Mouse (Mus musculus) layer of hippocampus, adult 8-10 months (tissue): ENCODE measurements around the gene Pitx2. TPM values are rescaled to one million over a fixed set of nuclear protein-coding genes. Genes with fewer than 3 reads are reported as not detected.

ENCODE experiments used
- DNase-seq, 2 experiments: peaks; one replicate each; pipeline ENCODE4 v3.0.0; 2022; ENCODE audit warnings: low spot score in 2 of 2
- total RNA-seq, 4 experiments: library from RNA; stranded (reverse); gene quantifications; 2 replicates each; pipeline ENCODE4 v1.2.4; 2022

Pitx2 gene
- total RNA-seq, 4 experiments from 2014 or later, result not detected

DNA sequence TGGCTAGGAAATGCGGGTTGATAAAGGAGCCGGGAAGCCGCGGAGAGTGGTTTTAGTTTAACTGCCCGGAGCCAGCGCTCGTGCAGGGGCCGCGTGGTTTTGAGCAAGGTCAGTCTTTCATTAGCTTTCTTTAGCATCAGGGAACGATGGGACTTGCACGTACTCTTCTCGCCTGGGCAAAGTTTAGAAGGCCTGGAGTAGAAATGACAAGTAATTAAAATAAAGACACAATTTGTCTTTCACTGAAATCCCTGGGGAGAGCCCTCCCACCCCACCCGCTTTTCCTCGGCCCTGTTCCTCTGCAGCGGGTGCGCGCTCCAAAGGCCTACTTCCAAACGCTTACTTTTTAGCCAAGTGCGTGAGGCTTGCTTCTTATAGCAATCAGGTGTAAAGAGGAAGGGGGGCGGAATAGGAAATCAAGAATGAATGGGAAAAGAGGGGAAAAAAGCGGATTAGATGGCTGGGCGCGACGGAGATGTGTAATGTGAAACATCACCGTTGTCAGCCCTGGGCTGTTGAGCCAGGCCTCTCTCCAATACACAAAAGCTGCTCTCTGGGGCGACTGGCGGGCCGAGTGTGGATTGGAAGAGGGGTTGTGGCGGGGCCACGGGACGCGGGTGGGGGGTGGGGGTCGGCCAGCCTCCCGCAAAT is 17.4 kb downstream of the Pitx2 start:
- DNase-seq, result no peak

DNA sequence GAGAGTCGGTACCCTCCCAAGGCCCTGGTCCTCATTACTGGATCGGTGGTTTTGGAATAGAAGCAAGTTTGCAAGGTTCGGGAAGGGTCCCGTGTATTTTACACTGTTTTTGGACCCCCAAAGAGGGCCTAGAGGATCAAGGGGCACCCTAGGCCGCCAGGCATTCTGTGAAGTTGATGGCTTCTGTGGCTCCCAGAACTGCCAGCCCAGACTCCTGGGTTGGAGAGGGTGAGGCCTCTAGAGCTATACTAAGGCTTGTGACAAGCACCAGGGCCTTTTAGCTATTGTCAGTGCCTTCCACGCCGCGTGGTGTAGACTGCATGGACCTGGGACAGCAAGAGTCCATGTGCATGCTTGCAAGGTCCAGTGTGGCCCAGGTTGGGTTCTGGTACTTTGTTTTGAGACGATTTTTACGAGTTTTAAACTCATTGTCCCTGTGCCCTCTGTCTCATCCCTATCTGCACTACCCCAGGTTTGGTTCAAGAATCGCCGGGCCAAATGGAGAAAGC is 18.2 kb downstream of the Pitx2 start:
- no peak for DNase-seq

DNA sequence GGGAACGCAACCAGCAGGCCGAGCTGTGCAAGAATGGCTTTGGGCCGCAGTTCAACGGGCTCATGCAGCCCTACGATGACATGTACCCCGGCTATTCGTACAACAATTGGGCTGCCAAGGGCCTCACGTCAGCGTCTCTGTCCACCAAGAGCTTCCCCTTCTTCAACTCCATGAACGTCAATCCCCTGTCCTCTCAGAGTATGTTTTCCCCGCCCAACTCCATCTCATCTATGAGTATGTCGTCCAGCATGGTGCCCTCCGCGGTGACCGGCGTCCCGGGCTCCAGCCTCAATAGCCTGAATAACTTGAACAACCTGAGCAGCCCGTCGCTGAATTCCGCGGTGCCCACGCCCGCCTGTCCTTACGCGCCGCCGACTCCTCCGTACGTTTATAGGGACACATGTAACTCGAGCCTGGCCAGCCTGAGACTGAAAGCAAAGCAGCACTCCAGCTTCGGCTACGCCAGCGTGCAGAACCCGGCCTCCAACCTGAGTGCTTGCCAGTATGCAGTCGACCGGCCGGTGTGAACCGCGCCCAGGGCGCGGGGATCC is 18.8 kb downstream of the Pitx2 start:
- no peak for DNase-seq

DNA sequence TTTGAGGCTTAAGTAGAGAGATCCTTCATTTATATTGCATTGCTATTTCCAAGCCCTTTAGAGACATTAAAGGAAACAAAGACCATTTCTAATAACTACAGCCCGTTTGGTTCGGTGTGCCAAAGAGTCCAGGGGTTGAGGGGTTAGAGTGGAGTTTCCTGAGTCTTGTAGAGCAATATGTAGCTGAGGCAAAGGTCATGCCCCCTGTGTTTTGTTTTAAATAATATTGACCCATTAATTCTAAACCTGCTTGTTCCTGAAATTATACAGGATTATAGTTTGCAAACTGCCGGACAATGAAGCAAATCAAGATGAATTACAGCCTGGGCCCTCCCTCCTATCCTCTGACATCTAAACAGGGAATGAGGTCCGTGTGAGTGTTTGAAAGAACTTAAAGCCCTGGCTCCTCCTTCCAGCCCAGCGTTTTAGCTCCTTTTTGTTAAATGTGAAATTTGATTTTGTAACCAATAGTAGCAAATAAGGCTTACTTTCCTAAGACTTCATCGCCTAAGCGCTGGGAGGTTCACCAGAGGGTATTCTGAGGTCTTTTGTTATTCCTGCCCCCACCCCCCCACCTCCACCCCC is 20.5 kb downstream of the Pitx2 start:
- no peak for DNase-seq

DNA sequence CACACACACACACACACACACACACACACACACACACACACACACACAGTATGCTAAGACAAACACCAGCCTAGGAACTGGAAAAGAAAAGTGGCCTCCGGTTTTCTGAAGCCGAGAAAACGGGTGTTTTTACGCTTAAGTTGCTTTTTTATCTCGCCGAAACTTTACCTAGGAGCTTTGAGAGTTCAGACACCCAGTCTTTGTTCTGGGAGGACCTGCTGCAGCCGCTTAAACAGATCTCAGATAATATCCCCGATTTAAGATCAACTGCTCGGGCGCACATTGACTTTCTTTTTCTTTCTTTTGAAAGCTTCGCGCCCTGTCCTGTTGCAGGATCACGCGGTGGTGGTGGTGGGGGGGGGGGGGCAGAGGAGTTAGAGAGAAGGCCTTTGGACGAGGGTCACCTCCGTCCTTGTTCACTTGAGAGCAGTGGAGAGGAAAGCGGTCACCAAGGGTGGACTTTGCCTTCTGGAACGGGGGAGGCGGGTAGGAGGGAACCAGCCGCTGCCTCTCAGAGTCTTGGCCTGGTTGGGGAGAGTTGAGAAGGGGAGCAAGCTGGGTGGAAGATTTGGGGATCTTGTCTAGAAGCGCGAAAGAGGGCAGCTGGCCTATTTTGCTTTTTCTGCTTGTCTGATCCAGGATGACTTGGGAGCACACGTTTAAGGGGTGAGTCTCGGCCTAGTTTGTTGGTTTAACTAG is 21.2 kb downstream of the Pitx2 start:
- no peak for DNase-seq

DNA sequence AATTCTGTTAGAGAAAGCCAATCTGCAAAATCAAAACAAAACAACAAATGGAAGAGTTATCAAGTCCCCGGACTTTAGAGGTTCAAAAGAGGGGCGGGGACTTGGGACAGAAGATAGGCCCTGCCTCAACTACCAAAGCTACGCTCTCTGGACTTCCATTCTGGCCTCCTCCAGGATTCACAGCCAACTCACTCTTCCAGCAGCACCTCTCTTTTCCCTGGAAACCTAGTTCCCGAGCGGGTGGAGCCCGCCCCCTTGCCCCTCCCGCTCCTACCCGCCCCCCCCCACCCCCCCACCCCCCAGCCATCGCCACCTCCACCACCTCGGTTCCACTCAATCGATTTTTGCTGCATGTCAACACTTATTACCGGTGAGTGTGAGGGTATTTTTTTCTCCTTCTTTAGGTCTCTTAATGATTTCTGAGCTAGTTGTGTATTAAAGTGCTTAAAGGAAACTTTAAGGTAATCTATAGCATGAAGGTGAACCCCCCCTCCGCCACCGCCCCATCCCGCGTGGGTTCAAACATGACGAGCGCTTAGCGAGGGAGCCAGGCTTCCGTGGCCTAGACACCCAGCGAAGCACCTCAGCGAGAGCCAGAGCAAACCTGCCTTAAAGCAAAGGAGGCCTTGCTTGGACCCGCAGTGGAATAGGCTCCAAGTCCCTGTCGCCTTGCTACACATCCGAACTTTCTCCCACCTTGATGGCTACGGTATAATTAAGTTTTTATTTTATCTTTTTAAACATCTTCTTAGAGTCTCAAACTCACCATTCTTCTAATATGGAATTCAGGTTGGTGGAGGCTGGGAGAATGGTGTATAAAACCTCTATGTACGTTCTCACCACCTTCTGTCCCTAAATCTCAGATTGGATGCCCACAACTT is 21.9 kb downstream of the Pitx2 start:
- no peak for DNase-seq

DNA sequence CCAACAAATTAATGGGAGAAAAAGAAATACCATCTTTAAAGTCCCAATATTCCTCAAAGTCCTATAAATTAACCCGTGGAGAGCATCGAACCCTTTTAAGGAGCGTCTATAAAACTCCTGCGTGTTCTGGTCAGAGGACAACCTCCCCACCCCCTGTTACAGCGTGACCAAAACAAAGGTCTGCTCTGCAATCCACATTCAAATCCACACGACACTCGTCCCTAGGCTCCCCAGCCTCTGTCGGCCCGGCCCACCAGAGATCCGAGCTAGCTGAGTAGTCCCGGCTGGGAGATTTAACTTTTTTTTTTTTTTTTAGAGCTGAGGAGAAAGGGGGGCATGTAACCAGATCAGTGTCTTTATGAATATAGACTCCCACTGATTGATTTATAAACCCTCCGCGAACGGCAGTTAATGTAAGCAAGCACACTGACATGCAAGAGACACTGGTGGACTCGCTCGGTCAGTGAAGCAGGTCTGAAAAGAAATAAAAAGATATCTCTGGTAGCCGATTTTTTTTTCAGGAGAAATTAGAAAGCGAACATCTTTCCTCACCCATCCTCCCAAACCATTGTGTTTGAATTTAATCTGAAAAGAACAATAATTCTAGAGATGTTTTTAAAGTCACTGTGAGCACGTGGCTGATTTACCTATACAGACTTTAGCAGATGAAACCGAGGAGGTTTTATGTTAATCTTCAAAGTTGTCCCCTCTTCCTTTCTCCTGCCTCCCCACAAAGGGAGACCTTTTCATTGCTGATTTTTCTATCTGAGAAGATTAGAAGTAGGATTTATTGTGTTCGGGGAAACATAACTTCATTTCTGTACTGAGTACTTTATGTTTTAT is 23.0 kb downstream of the Pitx2 start:
- DNase-seq, result no peak

DNA sequence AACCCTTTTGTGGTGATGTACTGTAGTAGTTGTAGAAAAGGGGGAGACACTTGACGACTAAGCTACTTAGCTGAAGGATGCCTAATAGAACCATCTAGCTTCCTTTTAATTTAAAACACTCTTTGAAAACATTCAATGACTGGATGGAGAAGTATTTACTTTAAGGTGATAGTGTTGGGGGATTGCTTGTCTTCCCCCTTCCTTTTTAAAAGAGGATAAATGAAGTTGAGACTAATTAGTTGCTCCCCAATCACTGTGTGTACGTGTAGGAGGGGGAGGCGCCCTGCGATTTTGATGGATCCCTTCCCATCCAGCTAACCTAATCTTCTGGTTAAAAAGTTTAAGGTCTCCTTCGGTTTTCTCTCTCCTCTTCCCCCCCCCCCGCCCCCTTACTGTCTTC is 23.7 kb downstream of the Pitx2 start:
- no peak for DNase-seq

DNA sequence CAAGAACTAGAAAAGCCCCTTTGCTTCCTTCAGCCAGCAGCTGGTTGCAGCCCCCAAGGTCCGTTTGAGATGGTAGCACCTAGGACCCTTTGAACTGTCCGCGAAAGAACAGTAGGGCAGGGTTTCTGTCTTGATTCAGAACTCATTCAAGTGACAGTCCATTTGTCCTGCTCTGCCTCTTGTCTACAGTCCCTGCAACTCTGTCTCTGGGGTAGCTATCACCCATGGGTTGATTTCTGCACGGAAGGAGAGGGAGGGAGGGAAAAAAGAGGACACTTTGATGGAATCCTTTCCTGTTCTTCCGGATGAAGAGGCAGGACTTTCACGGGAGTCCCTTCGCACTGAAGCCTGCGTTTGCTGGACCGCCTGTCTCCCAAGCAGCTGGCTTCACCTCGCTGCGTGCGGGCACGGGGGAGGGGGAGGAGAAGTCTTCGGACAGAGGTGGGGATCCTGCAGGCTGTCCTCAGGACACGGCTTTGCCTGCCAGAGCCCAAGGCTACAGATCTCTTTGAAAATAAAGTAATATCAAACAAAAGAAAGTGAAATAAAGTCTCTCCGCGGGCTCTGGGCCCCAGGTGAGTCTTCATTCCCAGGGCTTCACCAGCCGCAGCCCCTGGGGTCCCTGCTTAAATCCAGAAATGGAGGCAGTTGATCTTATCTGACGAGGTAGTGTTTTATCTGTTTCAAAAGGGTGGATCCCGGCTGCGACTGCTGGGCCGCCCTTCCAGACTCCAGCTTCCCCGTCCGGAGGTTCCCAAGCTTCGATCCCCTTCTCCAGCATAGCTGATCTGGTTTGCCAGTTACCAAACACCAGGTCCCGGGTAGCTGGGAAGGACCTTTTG is 24.5 kb downstream of the Pitx2 start:
- no peak for DNase-seq

DNA sequence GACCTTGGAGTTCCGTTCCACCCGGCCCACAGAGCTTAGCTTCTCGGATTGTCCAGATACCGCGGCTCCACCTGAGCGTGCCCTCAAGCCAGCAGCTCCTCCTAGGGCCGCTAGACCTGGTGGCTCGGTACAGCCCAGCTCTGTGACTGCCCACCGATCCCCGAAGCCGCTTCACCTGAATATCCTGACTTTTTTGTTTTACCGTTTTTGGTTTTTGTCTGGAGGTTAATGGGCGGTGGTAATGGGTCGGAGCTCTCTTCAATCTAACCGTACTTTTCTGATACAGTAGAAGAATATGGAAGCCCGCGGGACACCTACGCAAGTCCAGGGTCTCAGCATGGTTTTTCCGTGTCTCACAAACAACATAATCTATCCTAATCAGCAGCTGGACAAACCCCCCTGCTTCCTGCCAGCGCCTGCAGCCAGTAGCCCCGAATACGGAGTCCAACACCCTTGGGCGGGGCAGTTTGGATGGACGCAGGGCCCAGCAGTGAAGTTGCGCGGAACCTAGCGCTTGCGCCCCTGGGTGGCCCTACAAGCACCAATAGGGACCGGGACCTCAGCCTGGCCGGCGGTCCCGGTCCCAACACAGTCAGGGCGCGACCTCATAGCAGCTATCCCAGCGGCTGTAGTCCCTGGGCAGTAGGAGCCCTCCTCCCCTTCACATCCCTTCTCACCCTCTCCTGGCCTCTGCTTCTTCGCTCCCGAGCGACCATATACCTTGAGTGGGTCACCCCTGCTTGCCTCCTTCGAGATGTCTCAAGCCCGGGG is 25.3 kb downstream of the Pitx2 start:
- no peak for DNase-seq

DNA sequence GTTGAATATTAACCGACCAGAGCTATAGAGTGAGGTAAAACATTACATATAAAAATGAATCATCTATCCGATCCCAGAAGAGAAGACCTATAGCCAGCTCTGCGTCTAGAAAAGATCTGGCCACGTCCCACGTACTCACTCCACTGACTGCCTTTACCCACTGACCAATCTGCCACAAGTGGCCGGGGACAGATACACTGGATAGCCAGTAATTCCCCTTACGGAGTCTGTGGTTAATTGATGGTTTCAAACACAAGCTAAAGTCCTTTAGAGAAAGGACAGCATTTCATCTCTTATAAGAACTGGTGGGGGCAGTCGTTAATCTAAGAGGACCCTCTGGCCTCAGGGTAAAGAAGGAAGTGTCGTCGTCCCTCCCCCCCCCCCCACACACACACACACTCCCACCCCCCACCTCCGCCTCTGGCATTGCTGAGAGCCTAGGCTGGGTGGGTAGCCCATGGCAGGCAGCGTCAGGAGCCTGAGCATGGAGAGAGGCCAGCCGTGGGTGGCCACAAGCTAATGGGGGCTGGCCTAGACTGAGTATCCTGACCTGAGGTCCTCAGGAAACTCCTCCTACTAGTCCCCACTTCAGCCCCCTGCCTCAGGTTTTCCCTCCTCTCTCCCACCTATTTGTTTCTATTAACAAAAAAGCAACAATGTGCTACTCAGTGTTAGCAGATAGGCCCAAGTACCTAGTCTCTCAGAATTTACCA is 26.1 kb downstream of the Pitx2 start:
- DNase-seq, result no peak

DNA sequence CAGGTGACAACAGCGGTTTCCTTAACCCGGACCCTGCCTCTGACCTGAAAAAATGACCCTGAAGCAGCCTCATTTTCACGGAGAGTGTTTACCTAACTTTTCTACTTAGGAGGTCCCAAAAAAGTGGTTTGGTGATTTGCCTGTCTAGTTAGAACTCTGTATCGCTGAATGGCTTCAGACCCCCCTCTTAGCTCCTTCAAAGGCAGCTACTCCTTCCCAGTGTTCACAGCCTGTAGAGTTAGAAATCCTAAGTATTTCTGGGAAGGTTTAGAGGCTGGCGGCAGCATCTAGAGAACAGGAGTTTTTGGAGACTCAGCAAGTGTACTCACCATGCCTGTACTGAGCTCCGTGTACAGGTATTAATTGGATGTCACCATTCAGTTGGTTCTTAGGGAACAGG is 27.0 kb downstream of the Pitx2 start:
- no peak for DNase-seq

DNA sequence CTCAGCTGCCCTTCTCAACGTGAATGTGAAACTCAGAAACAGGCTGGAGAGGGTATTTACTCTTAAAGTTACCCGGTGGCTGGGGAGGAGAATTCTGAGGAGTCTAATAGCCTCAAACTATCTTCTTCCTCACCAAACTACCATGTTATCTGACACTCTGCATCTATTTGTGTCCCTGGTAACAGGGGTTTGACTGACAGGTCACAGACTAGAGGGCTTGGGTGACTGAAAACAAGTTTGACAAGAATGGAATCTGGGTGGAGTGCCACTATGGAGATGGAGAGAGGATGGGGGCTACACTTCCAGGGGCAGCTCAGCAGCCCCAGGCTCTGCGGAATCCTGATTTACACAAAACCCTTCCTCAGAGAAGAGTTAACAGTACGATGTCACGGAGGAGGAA is 27.7 kb downstream of the Pitx2 start:
- no peak for DNase-seq

DNA sequence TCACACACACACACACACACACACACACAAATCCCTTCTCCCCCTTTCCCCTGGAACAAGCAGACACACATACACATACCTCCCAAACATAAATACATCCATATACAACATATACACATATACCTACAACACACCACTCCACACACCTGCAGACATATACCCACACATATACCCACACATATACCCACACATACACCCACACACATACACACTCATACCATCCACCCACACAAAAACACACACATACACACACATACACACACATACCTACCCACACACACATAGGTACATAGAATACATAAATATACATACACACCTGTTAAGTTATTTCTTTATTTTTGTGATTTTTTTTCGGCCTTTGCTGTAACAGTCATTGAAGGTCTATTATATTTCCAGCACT is 38.3 kb downstream of the Pitx2 start:
- DNase-seq, result no peak

DNA sequence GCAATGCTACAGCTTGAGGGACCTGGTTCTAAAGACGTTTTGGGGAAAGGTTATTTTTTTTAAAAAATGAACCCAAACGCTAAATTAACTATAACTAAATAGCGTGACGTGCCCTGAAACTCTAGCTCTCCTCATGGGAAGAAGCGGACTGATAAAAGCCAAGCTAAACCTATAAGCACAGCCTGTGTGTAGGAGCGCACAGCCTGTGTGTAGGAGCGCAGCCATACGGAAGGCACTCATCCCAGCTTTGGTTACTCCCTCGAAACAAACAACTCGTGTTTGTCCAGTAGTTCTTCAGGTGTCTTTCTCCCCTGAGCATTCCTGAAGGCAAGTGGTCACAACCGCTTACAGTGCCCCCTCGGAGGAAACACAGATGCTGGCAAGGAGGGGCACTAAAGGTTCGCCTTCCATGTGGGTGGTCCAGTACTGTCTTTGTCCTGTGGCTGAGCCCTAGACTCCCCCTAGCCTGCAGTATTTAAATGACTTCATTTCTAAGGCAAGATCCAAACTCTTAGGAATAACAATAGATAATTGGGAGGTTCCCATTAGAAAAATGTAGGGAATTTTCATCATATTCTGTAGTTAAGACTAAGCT is 39.1 kb downstream of the Pitx2 start:
- peak; percentile 30 to 49 for DNase-seq

DNA sequence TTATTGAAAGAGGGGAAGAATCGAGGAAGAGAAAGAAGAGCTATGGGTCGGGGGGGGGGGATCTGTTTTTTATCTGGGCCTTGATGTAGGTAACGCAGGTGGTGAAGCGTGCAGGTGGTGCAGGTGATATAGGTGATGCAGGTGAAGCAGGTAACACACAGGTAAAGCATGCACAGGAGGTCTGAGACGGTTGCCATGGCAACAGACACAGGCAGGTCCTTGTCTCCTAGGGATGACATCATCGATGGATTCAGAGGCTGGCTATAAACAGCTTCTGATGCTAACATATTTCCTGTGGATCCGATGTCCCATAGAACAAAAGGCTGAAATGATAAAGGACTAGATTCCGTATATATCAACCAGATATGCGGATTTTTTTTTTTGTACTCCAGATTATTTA is 51.3 kb downstream of the Pitx2 start:
- DNase-seq, result no peak

DNA sequence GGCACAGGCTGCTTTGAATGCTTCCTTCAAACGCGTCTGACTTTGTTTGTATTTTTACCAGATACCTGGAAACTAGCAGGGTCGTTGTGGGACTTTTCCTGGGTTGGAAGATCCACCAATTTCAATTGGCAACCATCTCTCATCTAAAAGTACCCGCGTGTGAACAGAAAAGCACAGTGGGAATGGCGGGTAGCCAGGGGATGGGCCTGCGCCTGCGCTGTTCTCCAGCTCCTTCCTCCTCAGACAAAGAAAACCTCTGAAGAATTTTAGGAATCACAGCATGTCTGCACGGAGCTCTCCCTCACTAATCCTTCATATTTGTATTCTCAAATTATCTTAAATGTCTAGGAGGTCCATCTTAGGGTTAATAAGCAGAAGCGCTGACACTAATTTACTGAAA is 54.6 kb downstream of the Pitx2 start:
- DNase-seq, result peak; percentile 14 to 49

DNA sequence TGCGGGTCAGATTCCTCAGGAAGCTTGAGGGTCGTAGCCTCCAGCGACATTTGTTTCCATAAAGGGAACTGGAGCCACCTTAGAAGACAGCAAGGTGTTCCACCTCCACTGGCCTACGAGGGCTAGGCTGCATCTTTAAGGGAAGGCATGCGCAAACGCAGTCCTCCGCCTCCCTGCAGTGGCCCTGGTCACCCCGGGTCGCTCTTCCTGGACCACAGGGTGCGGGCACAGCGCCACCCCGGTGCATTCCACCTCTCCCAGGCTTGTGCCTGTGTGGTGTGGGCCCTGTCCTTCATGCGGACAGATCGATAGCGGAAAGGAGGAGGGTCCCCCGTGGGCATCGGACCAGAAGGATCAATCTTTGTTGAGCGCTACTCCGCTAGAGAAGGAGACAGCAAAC is 56.6 kb downstream of the Pitx2 start:
- no peak for DNase-seq
